Mouse (Mus musculus) spleen, postnatal 10 days (tissue): ENCODE data around the gene Cdc42se2.

Experiments
- DNase-seq, 2 experiments: peaks; one replicate each; pipeline ENCODE4 v3.0.0; 2021 to 2022; ENCODE audit warnings: low spot score in 2 of 2

Gene Cdc42se2

GRCm38 (mm10) chr11:54787488-54788474 lies at the start of gene Cdc42se2:
Cdc42se2 (minus strand) TSS chr11:54787675.
- peak; percentile 94 to 97 for DNase-seq

DNA sequence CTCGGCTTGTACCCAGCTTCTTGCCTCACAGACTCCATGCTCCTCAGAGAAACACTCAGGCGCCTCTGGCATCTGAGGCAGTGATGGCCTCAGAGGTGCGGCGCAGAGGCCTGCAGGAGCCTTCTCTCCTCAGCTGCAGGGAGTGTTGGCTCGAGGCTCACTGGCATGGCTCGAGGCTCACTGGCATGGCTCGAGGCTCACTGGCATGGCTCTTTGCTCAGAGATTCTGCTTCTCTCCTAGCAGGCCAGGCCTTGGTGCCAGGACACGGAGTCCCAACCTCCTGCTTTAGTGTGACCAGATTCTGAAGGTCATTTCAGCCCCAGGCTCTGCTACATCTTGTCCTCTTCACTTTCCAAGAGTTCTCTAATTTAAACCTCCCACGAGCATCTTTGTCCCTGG lies 48.6 kb upstream of the Cdc42se2 start:
- peak in 1 of 2 experiments; percentile 40 for DNase-seq

GRCm38 (mm10) chr11:54834596-54834995 lies 47.1 kb upstream of the Cdc42se2 start:
- DNase-seq, result peak in 1 of 2 experiments; percentile 49

- no peak for DNase-seq
Measured at GRCm38 (mm10) chr11:54833833-54834232, 46.4 kb upstream of the Cdc42se2 start.

DNA sequence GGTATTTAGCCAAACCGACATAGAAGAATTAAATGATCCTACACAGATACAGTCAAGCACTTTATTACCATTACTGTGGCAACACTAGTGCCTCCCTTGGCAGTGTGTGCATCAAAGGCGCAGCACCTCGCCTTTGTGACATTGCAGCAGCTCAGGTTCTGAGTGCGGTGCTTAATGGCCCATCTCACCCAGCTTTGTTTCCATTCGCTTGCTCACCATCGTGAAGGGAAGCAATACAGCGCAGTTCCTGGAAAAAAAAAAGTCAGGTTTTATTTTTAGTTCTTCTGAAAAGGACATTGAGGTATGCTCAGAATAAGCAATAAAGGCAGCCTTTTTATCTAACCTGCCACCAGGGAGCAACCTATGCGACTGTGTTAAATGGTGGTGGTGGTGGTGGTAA lies 39.3 kb upstream of the Cdc42se2 start:
- peak in 1 of 2 experiments; percentile 27 for DNase-seq

- peak in 1 of 2 experiments; percentile 32 for DNase-seq
Measured at GRCm38 (mm10) chr11:54825774-54826173, 38.3 kb upstream of the Cdc42se2 start.

- DNase-seq, result no peak
Measured at GRCm38 (mm10) chr11:54823467-54823866, 36.0 kb upstream of the Cdc42se2 start.

GRCm38 (mm10) chr11:54819489-54819888 lies 32.0 kb upstream of the Cdc42se2 start:
- DNase-seq, result no peak

DNA sequence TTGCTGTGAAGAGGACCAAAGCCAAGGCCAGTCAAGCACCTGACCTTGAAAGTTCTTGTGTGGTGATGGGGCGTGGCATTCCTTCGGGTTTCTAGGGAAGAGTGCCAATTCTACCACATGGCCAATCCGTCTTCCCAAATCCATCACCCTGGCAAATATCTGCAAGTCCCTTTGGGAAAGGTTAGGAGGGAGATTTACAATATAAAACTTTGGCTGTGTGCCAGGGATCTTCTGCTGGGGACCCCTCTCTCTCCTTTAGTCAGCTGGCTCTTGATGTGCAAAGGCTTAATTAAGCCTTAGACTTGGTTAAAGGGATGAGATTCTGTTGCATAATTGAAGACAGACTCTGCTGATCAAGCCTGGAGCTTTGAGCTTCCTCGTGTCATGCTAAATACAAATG lies 30.0 kb upstream of the Cdc42se2 start:
- no peak for DNase-seq

- no peak for DNase-seq
Measured at GRCm38 (mm10) chr11:54815659-54816058, 28.2 kb upstream of the Cdc42se2 start.

DNA sequence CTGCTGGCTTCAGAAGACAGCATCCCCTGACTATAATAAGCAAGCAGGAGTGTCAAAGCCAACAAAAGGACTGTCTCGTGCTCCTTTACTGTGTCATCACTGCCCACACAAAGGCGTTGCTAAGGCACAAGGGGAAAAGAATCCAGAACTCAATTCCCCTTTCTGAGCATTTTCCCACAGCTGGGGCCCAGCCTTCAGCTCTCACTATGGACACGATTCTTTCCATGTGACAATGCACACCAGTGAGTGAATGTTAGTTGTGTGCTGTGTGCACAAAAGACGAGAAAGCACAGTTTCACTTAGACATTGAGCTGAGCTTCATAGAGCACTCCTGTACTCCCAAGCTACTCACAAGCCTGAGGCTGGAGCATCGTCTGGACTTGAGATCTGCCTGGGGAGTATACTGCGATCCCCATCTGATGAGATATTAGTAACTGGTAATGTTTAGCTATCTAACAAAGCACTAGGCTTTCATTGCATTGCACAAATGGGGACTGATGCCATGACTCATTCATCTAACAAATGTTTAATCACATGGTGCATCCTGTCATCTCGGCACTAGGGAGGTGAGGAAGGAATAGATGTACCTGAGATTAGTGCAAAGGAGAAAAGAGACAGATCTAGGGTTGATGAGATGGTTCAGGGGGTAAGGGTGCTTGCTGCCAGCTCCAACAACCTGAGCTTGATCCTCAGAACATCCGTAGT lies 25.5 kb upstream of the Cdc42se2 start:
- no peak for DNase-seq

- DNase-seq, result no peak
Measured at GRCm38 (mm10) chr11:54812314-54812713, 24.8 kb upstream of the Cdc42se2 start.

GRCm38 (mm10) chr11:54811054-54811453 lies 23.6 kb upstream of the Cdc42se2 start:
- DNase-seq, result no peak

GRCm38 (mm10) chr11:54809582-54809981 lies 22.1 kb upstream of the Cdc42se2 start:
- DNase-seq, result no peak

- peak in 1 of 2 experiments; percentile 19 for DNase-seq
Measured at GRCm38 (mm10) chr11:54808177-54808576, 20.7 kb upstream of the Cdc42se2 start.

DNA sequence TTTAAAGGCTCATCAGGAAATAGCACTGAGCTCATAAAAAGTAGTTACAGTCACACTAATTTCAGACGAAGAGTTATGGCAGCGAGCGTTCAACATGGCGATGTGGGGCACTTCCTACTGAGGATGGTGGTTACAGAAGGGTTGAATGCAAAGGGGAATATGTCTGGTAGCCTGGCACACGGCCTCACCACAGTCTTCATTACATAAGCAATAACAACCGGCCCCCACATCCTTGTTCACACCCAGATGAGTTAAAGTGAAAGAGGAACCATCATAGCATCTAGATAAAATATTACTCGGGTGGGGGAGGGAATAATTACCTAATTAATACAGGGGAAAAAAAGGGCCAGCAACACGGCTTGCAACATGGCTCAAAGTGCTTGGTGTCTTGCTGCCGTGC lies 20.2 kb upstream of the Cdc42se2 start:
- peak in 1 of 2 experiments; percentile 48 for DNase-seq

- DNase-seq, result no peak
Measured at GRCm38 (mm10) chr11:54806891-54807290, 19.4 kb upstream of the Cdc42se2 start.

- DNase-seq, result no peak
Measured at GRCm38 (mm10) chr11:54805196-54805595, 17.7 kb upstream of the Cdc42se2 start.

DNA sequence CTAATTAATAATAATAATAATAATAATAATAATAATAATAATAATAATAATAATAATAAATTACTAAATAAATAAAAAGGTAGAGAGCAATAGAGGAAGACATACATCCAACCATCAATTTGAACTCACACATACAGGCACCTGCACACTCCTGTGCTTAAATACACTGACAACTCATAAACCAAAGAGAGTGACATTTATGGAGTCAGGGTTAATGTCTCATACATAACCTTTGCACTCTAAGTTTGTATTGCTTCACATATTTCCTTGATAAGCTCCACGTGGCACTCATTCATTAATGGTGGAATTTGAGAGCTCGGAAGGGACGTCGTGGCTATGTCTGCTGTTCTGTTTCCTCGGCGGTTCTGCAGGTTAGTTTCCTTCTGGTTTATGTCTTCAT lies 15.1 kb upstream of the Cdc42se2 start:
- no peak for DNase-seq

DNA sequence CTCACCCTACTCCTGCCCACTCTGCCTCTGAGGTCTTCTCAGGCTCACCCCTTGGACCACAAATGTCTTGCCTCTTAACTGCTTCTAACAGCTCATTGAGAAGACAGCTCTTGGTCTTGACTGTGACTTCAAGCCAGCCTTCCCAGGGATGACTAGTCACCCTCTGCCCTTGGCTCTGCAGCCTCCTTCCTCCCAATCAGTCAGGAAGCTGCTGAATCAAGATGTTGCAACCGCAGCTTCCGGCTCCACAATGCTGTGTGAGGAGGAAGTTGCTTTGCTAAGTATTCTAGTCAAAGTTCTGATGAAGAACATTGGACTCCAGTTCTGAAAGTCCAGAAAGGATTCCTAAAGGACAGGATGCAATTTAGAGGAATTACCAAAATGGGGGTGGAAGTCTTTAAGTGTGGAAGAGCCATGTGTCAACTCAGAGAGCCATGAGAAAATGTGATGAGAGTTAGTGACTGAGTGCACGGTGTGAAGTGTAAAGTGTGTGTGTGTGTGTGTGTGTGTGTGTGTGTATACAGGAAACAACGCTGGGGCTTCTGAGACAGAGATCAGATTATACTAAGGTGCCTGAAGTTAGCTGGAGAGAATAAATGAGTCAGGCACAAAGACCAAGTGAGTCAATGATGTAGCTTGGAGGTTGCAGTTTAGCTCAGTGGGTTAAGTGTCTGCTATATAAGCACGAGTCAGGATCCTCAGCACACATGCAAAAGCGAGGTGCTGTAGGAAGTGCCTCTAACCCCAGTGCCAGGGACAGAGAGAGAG lies 14.5 kb upstream of the Cdc42se2 start:
- DNase-seq, result peak in 1 of 2 experiments; percentile 69

- no peak for DNase-seq
Measured at GRCm38 (mm10) chr11:54796551-54796950, 9.1 kb upstream of the Cdc42se2 start.

GRCm38 (mm10) chr11:54794678-54795077 lies 7.2 kb upstream of the Cdc42se2 start:
- DNase-seq, result no peak
